Mouse (Mus musculus): ENCODE measurements around the gene Gm11938. TPM values are rescaled to one million over a fixed set of nuclear protein-coding genes. Genes with fewer than 3 reads are reported as not detected.

The Gm11938 gene
- not detected for polyA plus RNA-seq (2014; fragmentation: Illumina TruSeq; extraction: RNeasy Lipid Tissue Mini Kit (QIAGEN cat#74804); ENCODE audit: low read depth, low replicate concordance)

GRCm38 (mm10) chr11:99603208-99603607 lies at the start of gene Gm11938:
Gm11938 (minus strand) TSS chr11:99603308.

DNA sequence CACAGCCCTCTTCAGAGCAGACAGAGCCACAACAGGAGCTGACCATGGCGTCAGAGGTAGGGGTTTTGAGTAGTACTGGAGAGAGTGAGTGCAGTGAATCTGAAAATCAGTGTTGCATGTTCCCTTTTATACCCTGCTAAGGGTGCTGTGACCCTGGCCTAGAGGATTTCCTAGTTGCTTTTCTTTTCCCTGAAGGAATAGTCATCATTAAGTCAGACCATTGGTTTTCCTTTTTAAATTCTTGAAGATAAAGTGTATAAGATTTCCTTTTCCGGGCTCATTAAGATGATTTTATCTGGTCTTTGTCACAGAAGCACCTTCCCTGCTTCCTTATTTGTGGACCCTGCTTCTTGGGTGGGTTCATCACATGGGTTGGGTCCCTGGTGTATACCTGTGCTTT lies 47.0 kb upstream of the Gm11938 start, which contains the start of gene Gm11555:
Gene Gm11555, minus strand, starts transcription at position 101 of the 400 bp plus-strand sequence.

DNA sequence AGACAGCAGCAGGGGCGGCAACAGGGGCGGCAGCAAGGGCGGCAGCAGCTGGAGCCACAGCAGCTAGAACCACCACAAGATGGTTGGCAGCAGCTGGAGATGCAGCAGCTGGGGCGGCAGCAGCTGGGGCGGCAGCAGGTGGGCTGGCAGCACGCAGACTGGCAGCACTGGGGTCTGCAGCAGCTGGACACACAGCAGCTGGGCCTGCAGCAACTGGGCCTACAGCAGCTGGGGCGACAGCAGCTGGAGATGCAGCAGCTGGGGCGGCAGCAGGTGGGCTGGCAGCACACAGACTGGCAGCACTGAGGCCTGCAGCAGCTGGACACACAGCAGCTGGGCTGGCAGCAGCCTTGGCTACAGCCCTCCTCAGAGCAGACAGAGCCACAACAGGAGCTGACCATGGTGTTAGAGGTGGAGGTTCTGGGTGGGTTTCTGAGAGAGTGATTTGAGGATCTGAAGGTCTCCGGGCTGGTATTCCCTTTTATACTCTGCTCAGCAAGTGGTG lies 40.6 kb upstream of the Gm11938 start, which contains the start of gene Krtap4-7:
Gene Krtap4-7, minus strand, starts transcription at position 455 of the 505 bp plus-strand sequence.

DNA sequence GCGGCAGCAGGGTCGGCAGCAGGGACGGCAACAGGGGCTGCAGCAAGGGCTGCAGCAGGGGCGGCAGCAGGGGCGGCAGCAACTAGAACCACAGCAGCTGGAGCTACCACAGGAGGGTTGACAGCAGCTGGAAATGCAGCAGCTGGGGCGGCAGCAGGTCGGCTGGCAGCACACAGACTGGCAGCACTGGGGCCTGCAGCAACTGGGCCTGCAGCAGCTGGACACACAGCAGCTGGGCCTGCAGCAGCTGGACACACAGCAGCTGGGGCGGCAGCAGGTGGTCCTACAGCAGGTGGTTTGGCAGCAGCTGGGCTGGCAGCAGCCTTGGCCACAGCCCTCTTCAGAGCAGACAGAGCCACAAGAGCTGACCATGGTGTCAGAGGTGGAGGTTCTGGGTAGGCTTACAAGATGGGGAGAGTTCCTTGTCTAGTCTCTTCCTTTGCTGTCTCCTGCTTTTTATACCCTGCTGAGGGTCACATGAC lies 31.6 kb upstream of the Gm11938 start, which contains the start of gene Krtap4-2:
Gene Krtap4-2, minus strand, starts transcription at position 432 of the 482 bp plus-strand sequence.

GRCm38 (mm10) chr11:99628138-99628537 lies 25.0 kb upstream of the Gm11938 start, which contains the start of gene Krtap4-1:
Krtap4-1 (minus strand) TSS chr11:99628238.

GRCm38 (mm10) chr11:99620335-99620734 lies 17.2 kb upstream of the Gm11938 start, which contains the start of gene Gm11562:
Gm11562 (minus strand) TSS chr11:99620435.

DNA sequence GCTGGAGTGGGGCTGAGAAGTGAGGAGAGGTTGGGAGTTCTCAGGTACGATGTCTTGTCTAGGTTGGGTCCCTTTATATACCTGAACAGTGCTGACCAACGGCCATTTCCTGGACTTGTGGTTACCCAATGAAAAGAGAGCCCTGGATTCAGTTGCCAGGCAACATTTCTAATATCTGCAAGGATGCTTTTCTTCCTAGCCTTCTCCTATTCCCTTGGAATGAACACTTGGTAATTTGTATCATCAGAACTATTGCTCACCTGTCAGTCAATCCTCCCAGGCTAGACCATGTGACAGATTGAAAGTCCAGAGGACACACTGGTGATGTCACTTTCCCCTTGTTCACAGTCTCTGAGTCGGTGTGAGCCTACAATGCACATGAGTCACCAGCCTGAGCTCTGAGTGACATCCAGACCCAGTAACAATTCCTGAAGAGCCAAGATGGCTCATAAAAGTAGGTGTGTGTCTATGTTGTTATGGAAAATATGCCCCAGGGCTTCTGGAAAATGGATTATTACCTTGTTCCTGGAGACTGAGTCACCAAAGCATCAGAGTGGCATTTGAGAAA lies 11.8 kb upstream of the Gm11938 start, which contains the start of gene Krtap2-4:
Gene Krtap2-4, minus strand, starts transcription at position 51 of the 568 bp plus-strand sequence.

GRCm38 (mm10) chr11:99610089-99610488 lies 7.0 kb upstream of the Gm11938 start, which contains the start of gene Gm11937:
Gm11937 (minus strand) TSS chr11:99610189.

DNA sequence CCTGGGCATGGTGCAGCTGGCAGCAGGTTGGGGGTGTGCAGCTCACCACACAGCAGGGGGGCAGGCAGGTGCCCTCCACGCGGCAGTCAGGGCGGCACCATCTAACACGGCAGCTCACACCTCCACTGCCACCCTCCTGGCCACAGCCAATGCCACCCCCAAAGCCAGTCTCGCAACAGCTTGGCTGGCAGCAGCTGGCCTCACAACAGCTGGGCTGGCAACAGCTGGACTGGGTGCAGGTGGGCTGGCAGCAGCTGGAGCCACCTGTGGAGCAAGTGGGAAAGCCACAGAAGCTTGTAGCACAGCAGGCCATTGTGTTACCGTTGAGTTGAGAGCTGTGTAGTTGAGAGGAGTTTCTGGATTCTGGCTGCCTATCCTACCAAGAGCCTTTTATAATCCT lies 5.4 kb downstream of the Gm11938 start, which contains the start of gene Krtap9-3:
Gene Krtap9-3, minus strand, starts transcription at position 364 of the 400 bp plus-strand sequence.

DNA sequence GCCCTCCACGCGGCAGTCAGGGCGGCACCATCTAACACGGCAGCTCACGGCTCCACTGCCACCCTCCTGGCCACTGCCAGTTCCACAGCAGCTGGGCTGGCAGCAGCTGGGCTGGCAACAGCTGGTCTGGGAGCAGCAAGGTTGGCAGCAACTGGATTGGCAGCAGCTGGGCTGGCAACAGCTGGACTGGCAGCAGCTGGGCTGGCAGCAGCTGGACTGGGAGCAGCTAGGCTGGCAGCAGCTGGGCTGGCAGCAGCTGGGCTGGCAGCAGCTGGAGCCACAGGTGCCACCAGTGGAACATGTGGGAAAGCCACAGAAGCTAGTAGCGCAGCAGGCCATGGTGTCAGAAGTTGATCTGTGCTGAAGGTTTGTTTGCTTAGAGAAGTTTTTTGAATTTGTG lies 12.1 kb downstream of the Gm11938 start, which contains the start of gene Krtap1-3:
Gene Krtap1-3, minus strand, starts transcription at position 359 of the 400 bp plus-strand sequence.

DNA sequence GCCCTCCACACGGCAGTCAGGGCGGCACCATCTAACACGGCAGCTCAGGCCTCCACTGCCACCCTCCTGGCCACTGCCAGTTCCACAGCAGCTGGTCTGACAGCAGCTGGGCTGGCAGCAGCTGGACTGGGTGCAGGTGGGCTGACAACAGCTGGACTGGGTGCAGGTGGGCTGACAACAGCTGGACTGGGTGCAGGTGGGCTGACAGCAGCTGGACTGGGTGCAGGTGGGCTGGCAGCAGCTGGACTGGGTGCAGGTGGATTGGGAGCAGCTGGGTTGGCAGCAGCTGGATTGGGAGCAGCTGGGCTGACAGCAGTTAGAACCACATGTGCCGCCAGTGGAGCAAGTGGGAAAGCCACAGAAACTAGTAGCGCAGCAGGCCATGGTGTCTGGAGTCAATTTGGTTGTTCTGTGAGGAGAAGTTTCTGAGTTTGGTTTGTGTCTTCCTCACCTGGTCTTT lies 19.8 kb downstream of the Gm11938 start, which contains the start of gene Krtap1-4:
Gene Krtap1-4, minus strand, starts transcription at position 410 of the 460 bp plus-strand sequence.

GRCm38 (mm10) chr11:99580636-99581035 lies 22.5 kb downstream of the Gm11938 start, which contains the start of gene Krtap1-5:
Krtap1-5 (minus strand) TSS chr11:99581016.

GRCm38 (mm10) chr11:99566530-99566929 lies 36.6 kb downstream of the Gm11938 start, which contains the start of gene Krtap3-1:
Krtap3-1 (minus strand) TSS chr11:99566630.

DNA sequence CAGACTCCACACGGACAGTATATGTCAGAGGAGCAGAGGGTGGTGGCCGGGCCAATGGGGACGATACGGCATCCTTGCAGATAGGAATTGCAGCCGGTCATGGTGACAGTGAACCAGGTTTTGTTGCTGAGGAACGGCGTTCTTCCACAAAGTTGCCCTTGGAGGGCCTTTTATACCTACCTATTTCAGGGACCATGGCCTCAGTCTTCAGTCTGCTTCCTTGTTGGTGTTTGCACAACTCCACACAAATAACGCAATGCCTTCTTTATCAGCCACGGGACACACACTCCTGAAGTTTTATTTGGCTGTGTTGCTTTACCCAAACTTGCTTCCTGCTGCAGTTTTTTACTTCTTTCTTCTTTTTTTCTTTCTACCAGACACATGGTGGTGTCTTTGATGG lies 43.7 kb downstream of the Gm11938 start, which contains the start of gene Gm11939:
Gene Gm11939, minus strand, starts transcription at position 101 of the 400 bp plus-strand sequence.

DNA sequence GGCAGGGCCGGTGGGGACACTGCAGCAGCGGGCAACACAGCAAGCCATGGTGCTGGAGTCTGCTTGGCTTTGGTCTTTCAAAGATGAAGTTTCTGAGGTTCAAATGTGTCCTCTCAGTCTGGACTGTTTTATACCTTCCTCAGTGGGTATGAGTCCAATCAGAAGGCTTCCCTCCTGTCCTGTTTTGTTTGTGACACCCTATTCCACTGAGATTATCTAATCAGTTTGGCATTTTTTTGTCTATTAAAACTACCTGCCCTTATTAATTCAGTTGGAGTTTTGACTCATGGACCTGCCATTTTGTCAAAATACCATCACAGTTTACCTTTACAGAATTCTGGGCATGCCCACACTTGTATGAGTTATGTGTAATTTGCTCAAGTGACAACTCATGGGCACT lies 46.4 kb downstream of the Gm11938 start, which contains the start of gene Krtap3-2:
Gene Krtap3-2, minus strand, starts transcription at position 101 of the 400 bp plus-strand sequence.

Other genes with a start within 250 kb of the Gm11938 start
- not detected for gene Krt28, start 228.4 kb downstream of the Gm11938 start, polyA plus RNA-seq (2014; fragmentation: Illumina TruSeq; extraction: RNeasy Lipid Tissue Mini Kit (QIAGEN cat#74804); ENCODE audit: low read depth, low replicate concordance)
- 9.5 TPM for gene Krt10, start 213.9 kb downstream of the Gm11938 start, polyA plus RNA-seq (2014; fragmentation: Illumina TruSeq; extraction: RNeasy Lipid Tissue Mini Kit (QIAGEN cat#74804); ENCODE audit: low read depth, low replicate concordance)
- not detected for gene Krt12, start 181.0 kb downstream of the Gm11938 start, polyA plus RNA-seq (2014; fragmentation: Illumina TruSeq; extraction: RNeasy Lipid Tissue Mini Kit (QIAGEN cat#74804); ENCODE audit: low read depth, low replicate concordance)
- gene Krt20, start 165.2 kb downstream of the Gm11938 start, polyA plus RNA-seq (2014; fragmentation: Illumina TruSeq; extraction: RNeasy Lipid Tissue Mini Kit (QIAGEN cat#74804); ENCODE audit: low read depth, low replicate concordance): 0.31 TPM
- 0.35 TPM for gene Krt23, start 110.2 kb downstream of the Gm11938 start, polyA plus RNA-seq (2014; fragmentation: Illumina TruSeq; extraction: RNeasy Lipid Tissue Mini Kit (QIAGEN cat#74804); ENCODE audit: low read depth, low replicate concordance)
- not detected for gene Krt39, start 82.0 kb downstream of the Gm11938 start, polyA plus RNA-seq (2014; fragmentation: Illumina TruSeq; extraction: RNeasy Lipid Tissue Mini Kit (QIAGEN cat#74804); ENCODE audit: low read depth, low replicate concordance)
- not detected for gene Krt40, start 60.1 kb downstream of the Gm11938 start, polyA plus RNA-seq (2014; fragmentation: Illumina TruSeq; extraction: RNeasy Lipid Tissue Mini Kit (QIAGEN cat#74804); ENCODE audit: low read depth, low replicate concordance)
- gene Krtap3-3, start 52.4 kb downstream of the Gm11938 start, polyA plus RNA-seq (2014; fragmentation: Illumina TruSeq; extraction: RNeasy Lipid Tissue Mini Kit (QIAGEN cat#74804); ENCODE audit: low read depth, low replicate concordance): not detected
- gene Krtap3-2, start 46.5 kb downstream of the Gm11938 start, polyA plus RNA-seq (2014; fragmentation: Illumina TruSeq; extraction: RNeasy Lipid Tissue Mini Kit (QIAGEN cat#74804); ENCODE audit: low read depth, low replicate concordance): not detected
- not detected for gene Gm11939, start 43.8 kb downstream of the Gm11938 start, polyA plus RNA-seq (2014; fragmentation: Illumina TruSeq; extraction: RNeasy Lipid Tissue Mini Kit (QIAGEN cat#74804); ENCODE audit: low read depth, low replicate concordance)
- not detected for gene Krtap3-1, start 36.7 kb downstream of the Gm11938 start, polyA plus RNA-seq (2014; fragmentation: Illumina TruSeq; extraction: RNeasy Lipid Tissue Mini Kit (QIAGEN cat#74804); ENCODE audit: low read depth, low replicate concordance)
- not detected for gene Krtap1-5, start 22.3 kb downstream of the Gm11938 start, polyA plus RNA-seq (2014; fragmentation: Illumina TruSeq; extraction: RNeasy Lipid Tissue Mini Kit (QIAGEN cat#74804); ENCODE audit: low read depth, low replicate concordance)
- gene Krtap1-4, start 19.7 kb downstream of the Gm11938 start, polyA plus RNA-seq (2014; fragmentation: Illumina TruSeq; extraction: RNeasy Lipid Tissue Mini Kit (QIAGEN cat#74804); ENCODE audit: low read depth, low replicate concordance): not detected
- gene Krtap1-3, start 12.0 kb downstream of the Gm11938 start, polyA plus RNA-seq (2014; fragmentation: Illumina TruSeq; extraction: RNeasy Lipid Tissue Mini Kit (QIAGEN cat#74804); ENCODE audit: low read depth, low replicate concordance): not detected
- not detected for gene Krtap9-3, start 5.2 kb downstream of the Gm11938 start, polyA plus RNA-seq (2014; fragmentation: Illumina TruSeq; extraction: RNeasy Lipid Tissue Mini Kit (QIAGEN cat#74804); ENCODE audit: low read depth, low replicate concordance)
- not detected for gene Gm11937, start 6.9 kb upstream of the Gm11938 start, polyA plus RNA-seq (2014; fragmentation: Illumina TruSeq; extraction: RNeasy Lipid Tissue Mini Kit (QIAGEN cat#74804); ENCODE audit: low read depth, low replicate concordance)
- not detected for gene Krtap2-4, start 11.5 kb upstream of the Gm11938 start, polyA plus RNA-seq (2014; fragmentation: Illumina TruSeq; extraction: RNeasy Lipid Tissue Mini Kit (QIAGEN cat#74804); ENCODE audit: low read depth, low replicate concordance)
- not detected for gene Gm11562, start 17.1 kb upstream of the Gm11938 start, polyA plus RNA-seq (2014; fragmentation: Illumina TruSeq; extraction: RNeasy Lipid Tissue Mini Kit (QIAGEN cat#74804); ENCODE audit: low read depth, low replicate concordance)
- not detected for gene Krtap4-1, start 24.9 kb upstream of the Gm11938 start, polyA plus RNA-seq (2014; fragmentation: Illumina TruSeq; extraction: RNeasy Lipid Tissue Mini Kit (QIAGEN cat#74804); ENCODE audit: low read depth, low replicate concordance)
- gene Krtap4-2, start 31.8 kb upstream of the Gm11938 start, polyA plus RNA-seq (2014; fragmentation: Illumina TruSeq; extraction: RNeasy Lipid Tissue Mini Kit (QIAGEN cat#74804); ENCODE audit: low read depth, low replicate concordance): not detected
- not detected for gene Krtap4-7, start 40.8 kb upstream of the Gm11938 start, polyA plus RNA-seq (2014; fragmentation: Illumina TruSeq; extraction: RNeasy Lipid Tissue Mini Kit (QIAGEN cat#74804); ENCODE audit: low read depth, low replicate concordance)
- gene Gm11555, start 46.9 kb upstream of the Gm11938 start, polyA plus RNA-seq (2014; fragmentation: Illumina TruSeq; extraction: RNeasy Lipid Tissue Mini Kit (QIAGEN cat#74804); ENCODE audit: low read depth, low replicate concordance): not detected
- not detected for gene Gm11563, start 55.7 kb upstream of the Gm11938 start, polyA plus RNA-seq (2014; fragmentation: Illumina TruSeq; extraction: RNeasy Lipid Tissue Mini Kit (QIAGEN cat#74804); ENCODE audit: low read depth, low replicate concordance)
- not detected for gene Krtap4-6, start 62.7 kb upstream of the Gm11938 start, polyA plus RNA-seq (2014; fragmentation: Illumina TruSeq; extraction: RNeasy Lipid Tissue Mini Kit (QIAGEN cat#74804); ENCODE audit: low read depth, low replicate concordance)
- not detected for gene Gm14190, start 87.4 kb upstream of the Gm11938 start, polyA plus RNA-seq (2014; fragmentation: Illumina TruSeq; extraction: RNeasy Lipid Tissue Mini Kit (QIAGEN cat#74804); ENCODE audit: low read depth, low replicate concordance)
- gene Gm14180, start 131.0 kb upstream of the Gm11938 start, polyA plus RNA-seq (2014; fragmentation: Illumina TruSeq; extraction: RNeasy Lipid Tissue Mini Kit (QIAGEN cat#74804); ENCODE audit: low read depth, low replicate concordance): not detected
- not detected for gene Gm11595, start 169.6 kb upstream of the Gm11938 start, polyA plus RNA-seq (2014; fragmentation: Illumina TruSeq; extraction: RNeasy Lipid Tissue Mini Kit (QIAGEN cat#74804); ENCODE audit: low read depth, low replicate concordance)
- gene Krtap4-8, start 177.4 kb upstream of the Gm11938 start, polyA plus RNA-seq (2014; fragmentation: Illumina TruSeq; extraction: RNeasy Lipid Tissue Mini Kit (QIAGEN cat#74804); ENCODE audit: low read depth, low replicate concordance): not detected
- not detected for gene Krtap4-9, start 181.9 kb upstream of the Gm11938 start, polyA plus RNA-seq (2014; fragmentation: Illumina TruSeq; extraction: RNeasy Lipid Tissue Mini Kit (QIAGEN cat#74804); ENCODE audit: low read depth, low replicate concordance)
- not detected for gene Gm11596, start 190.2 kb upstream of the Gm11938 start, polyA plus RNA-seq (2014; fragmentation: Illumina TruSeq; extraction: RNeasy Lipid Tissue Mini Kit (QIAGEN cat#74804); ENCODE audit: low read depth, low replicate concordance)
- gene Gm11569, start 195.6 kb upstream of the Gm11938 start, polyA plus RNA-seq (2014; fragmentation: Illumina TruSeq; extraction: RNeasy Lipid Tissue Mini Kit (QIAGEN cat#74804); ENCODE audit: low read depth, low replicate concordance): not detected
- gene Gm11554, start 201.1 kb upstream of the Gm11938 start, polyA plus RNA-seq (2014; fragmentation: Illumina TruSeq; extraction: RNeasy Lipid Tissue Mini Kit (QIAGEN cat#74804); ENCODE audit: low read depth, low replicate concordance): not detected
- not detected for gene Krtap4-13, start 206.6 kb upstream of the Gm11938 start, polyA plus RNA-seq (2014; fragmentation: Illumina TruSeq; extraction: RNeasy Lipid Tissue Mini Kit (QIAGEN cat#74804); ENCODE audit: low read depth, low replicate concordance)
- gene Gm11564, start 212.4 kb upstream of the Gm11938 start, polyA plus RNA-seq (2014; fragmentation: Illumina TruSeq; extraction: RNeasy Lipid Tissue Mini Kit (QIAGEN cat#74804); ENCODE audit: low read depth, low replicate concordance): not detected
- not detected for gene 2300003K06Rik, start 234.8 kb upstream of the Gm11938 start, polyA plus RNA-seq (2014; fragmentation: Illumina TruSeq; extraction: RNeasy Lipid Tissue Mini Kit (QIAGEN cat#74804); ENCODE audit: low read depth, low replicate concordance)
- not detected for gene Krtap4-16, start 248.3 kb upstream of the Gm11938 start, polyA plus RNA-seq (2014; fragmentation: Illumina TruSeq; extraction: RNeasy Lipid Tissue Mini Kit (QIAGEN cat#74804); ENCODE audit: low read depth, low replicate concordance)

Measured in testis, adult 10 weeks (tissue).